Mouse (Mus musculus) left cerebral cortex, postnatal 4 days (tissue): Measurements from ENCODE around the gene Rhoa. TPM values are rescaled to one million over a fixed set of nuclear protein-coding genes. Genes with fewer than 3 reads are reported as not detected.

Experiments
- total RNA-seq, 2 experiments: library from RNA; stranded (reverse); gene quantifications; 2 replicates each; pipeline ENCODE4 v1.2.3; 2021

The Rhoa gene
- total RNA-seq, 2 experiments from 2014 or later = 191 to 205 TPM

Other genes with a start within 250 kb of the Rhoa start
- not detected for gene Mst1, start 225.7 kb upstream of the Rhoa start, total RNA-seq
- 10 to 100 TPM; 92.5 to 93.8 TPM for gene Rnf123, start 222.8 kb upstream of the Rhoa start, total RNA-seq
- 10 to 100 TPM; 46.1 to 50.1 TPM for gene Apeh, start 211.5 kb upstream of the Rhoa start, total RNA-seq
- 10 to 100 TPM; 70.4 to 74.5 TPM for gene Bsn, start 115.7 kb upstream of the Rhoa start, total RNA-seq
- 100 to 1,000 TPM; 121 to 127 TPM for gene Dag1, start 42.2 kb upstream of the Rhoa start, total RNA-seq
- gene Nicn1, start 15.7 kb upstream of the Rhoa start, total RNA-seq = 100 to 1,000 TPM; 101 to 118 TPM
- gene Amt, start 9.3 kb upstream of the Rhoa start, total RNA-seq = 10 to 100 TPM; 25.0 to 26.7 TPM
- gene Tcta, start within 50 bp of the Rhoa start, total RNA-seq = 10 to 100 TPM; 30.0 to 35.6 TPM
- 100 to 1,000 TPM; 113 to 116 TPM for gene Gpx1, start 32.8 kb downstream of the Rhoa start, total RNA-seq
- gene Usp4, start 41.7 kb downstream of the Rhoa start, total RNA-seq = 100 to 1,000 TPM; 142 to 150 TPM
- 1 to 10 TPM; 3.6 to 4.9 TPM for gene 1700102P08Rik, start 86.7 kb downstream of the Rhoa start, total RNA-seq
- under 1 TPM in 1 of 2 experiments, not detected in 1; 0.42 TPM for gene Ccdc36, start 122.4 kb downstream of the Rhoa start, total RNA-seq
- gene BC048562, start 130.4 kb downstream of the Rhoa start, total RNA-seq = not detected
- 10 to 100 TPM; 44.3 to 45.7 TPM for gene Ccdc71, start 154.4 kb downstream of the Rhoa start, total RNA-seq
- 10 to 100 TPM; 32.7 to 37.9 TPM for gene Klhdc8b, start 155.5 kb downstream of the Rhoa start, total RNA-seq
- 10 to 100 TPM; 29.2 to 29.9 TPM for gene Lamb2, start 173.6 kb downstream of the Rhoa start, total RNA-seq
- 100 to 1,000 TPM; 111 to 124 TPM for gene Usp19, start 184.5 kb downstream of the Rhoa start, total RNA-seq
- gene Qars, start 201.6 kb downstream of the Rhoa start, total RNA-seq = 100 to 1,000 TPM in 1 of 2 experiments, 10 to 100 TPM in 1; 98.2 to 112 TPM
- gene Qrich1, start 210.7 kb downstream of the Rhoa start, total RNA-seq = 100 to 1,000 TPM; 145 to 149 TPM